In the genomic region with DNA sequence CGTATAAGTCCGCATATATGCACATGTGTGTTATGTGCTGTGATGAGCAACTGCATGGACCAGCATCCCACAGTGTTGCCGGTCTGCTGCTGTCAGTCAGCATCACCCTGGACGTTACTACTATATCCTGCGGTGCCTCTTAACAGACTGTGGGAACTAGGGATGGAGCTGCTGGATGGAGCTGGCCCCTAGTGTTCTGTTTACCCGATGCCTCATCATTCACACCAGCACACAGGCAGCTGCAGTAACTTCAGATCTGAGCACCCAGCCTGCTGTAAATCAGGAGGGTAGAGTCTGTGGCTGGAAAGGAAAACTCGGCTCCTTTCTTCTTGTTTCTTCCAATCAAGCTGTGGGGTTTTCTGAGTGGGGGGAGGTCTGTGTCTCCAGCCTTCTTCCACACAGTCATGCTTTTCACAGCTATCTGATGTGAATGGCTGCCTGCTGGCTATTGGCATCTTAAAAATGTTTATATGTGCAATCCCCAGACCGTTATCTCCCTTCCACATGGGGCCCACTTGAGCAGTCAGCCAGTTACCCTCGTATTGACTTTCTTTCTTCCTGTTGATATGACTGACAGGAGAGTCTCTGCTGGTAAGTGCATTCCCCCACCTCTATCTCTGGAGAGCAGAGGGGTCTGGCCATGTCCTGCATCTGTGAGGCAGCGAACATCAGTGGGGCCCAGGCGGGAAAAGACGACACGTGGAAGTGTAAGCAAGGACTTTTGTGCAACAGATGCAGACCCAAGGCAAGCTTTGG, we compare ENCODE assay signal across 10 mouse cellular contexts.
A peak's percentile ranks its signal among the peaks of the same experiment; 100 is the strongest.
DNase-seq lines count a peak whose midpoint lies in the region; ATAC-seq lines count a peak whose summit lies in the region.
"Had no signal": no experiment of that assay in that cellular context is flagged by ENCODE, and none has a peak within 500 bp of the region (broad histone marks: within the 10 kb centered on the region; RNA-seq: fewer than 3 reads in every experiment).

No protein-coding gene starts in this region.

- H3K27ac ChIP-seq in hindbrain, embryonic 10.5 days, result 0 out of 2 replicates have a peak overlapping the region, but pooled peaks have one; percentile 9
- no peak overlapping the region for H3K27ac ChIP-seq in hindbrain, embryonic 12.5 days
- H3K27ac ChIP-seq in hindbrain, embryonic 14.5 days, result peak overlapping the region; percentile 82
- 0 out of 2 replicates have a peak overlapping the region, but pooled peaks have one; percentile 2 for H3K27ac ChIP-seq in midbrain, embryonic 11.5 days (ENCODE audit: low read depth, low read length)

- DNase-seq in hindbrain, embryonic 10.5 days (ENCODE audit: low spot score), result no peak
- no peak for DNase-seq in hindbrain, embryonic 14.5 days (ENCODE audit: low spot score)
- no peak for DNase-seq in midbrain, embryonic 11.5 days (ENCODE audit: low spot score, missing footprints)
- DNase-seq in adrenal gland, postnatal 36 days, result no peak
- DNase-seq in spleen, postnatal 10 days (ENCODE audit: low spot score in 2 of 2), result no peak
- no peak for DNase-seq in cerebellum, adult 11 months
- DNase-seq: cerebellum, postnatal 14 days; thymus, postnatal 4 days had no signal

- ATAC-seq in hindbrain, embryonic 12.5 days (ENCODE audit: low FRiP score), result no peak
- ATAC-seq in common myeloid progenitor, adult 5-6 weeks (replicated peaks; ENCODE audit: low read depth, poor library complexity, severe bottlenecking), result peak; percentile 48; the same call in 1 of the 2 replicates
- ATAC-seq in hindbrain, embryonic 14.5 days (ENCODE audit: low FRiP score), result no peak
- peak; percentile 25; the same call in 1 of the 2 replicates for ATAC-seq in midbrain, embryonic 11.5 days (ENCODE audit: low FRiP score)

- no peaks in the 10 kb centered on the region for H3K36me3 ChIP-seq in hindbrain, embryonic 10.5 days
- H3K36me3 ChIP-seq in hindbrain, embryonic 12.5 days, result no peaks in the 10 kb centered on the region
- no peaks in the 10 kb centered on the region for H3K36me3 ChIP-seq in hindbrain, embryonic 14.5 days (replicated peaks; ENCODE audit: control insufficient read depth, insufficient read depth)
- H3K36me3 ChIP-seq in midbrain, embryonic 11.5 days (ENCODE audit: control insufficient read depth, insufficient read depth, low read length), result no peaks in the 10 kb centered on the region

- H3K4me1 ChIP-seq in hindbrain, embryonic 10.5 days (replicated peaks), result peaks cover 34% of the 10 kb centered on the region
- peaks cover 30% of the 10 kb centered on the region for H3K4me1 ChIP-seq in hindbrain, embryonic 12.5 days
- peaks cover 34% of the 10 kb centered on the region for H3K4me1 ChIP-seq in hindbrain, embryonic 14.5 days (replicated peaks; ENCODE audit: control insufficient read depth, insufficient read depth, low read length)
- H3K4me1 ChIP-seq in midbrain, embryonic 11.5 days (ENCODE audit: control insufficient read depth, insufficient read depth, low read length), result peaks cover 7% of the 10 kb centered on the region; the same call in 1 of the 2 replicates

- H3K9me3 ChIP-seq in hindbrain, embryonic 10.5 days, result no peaks in the 10 kb centered on the region
- H3K9me3 ChIP-seq in hindbrain, embryonic 12.5 days (replicated peaks), result no peaks in the 10 kb centered on the region
- no peaks in the 10 kb centered on the region for H3K9me3 ChIP-seq in hindbrain, embryonic 14.5 days (ENCODE audit: control insufficient read depth, low read length)
- H3K9me3 ChIP-seq in midbrain, embryonic 11.5 days (ENCODE audit: control insufficient read depth, low read length), result no peaks in the 10 kb centered on the region

- no peak overlapping the region for H3K4me3 ChIP-seq in hindbrain, embryonic 10.5 days
- H3K4me3 ChIP-seq in hindbrain, embryonic 12.5 days, result no peak overlapping the region
- H3K4me3 ChIP-seq in hindbrain, embryonic 14.5 days (replicated peaks; ENCODE audit: low read length), result no peak overlapping the region
- no peak overlapping the region for H3K4me3 ChIP-seq in midbrain, embryonic 11.5 days (ENCODE audit: low read depth, low read length)

- H3K27me3 ChIP-seq in hindbrain, embryonic 10.5 days (ENCODE audit: insufficient read depth, poor library complexity, severe bottlenecking), result no peaks in the 10 kb centered on the region
- H3K27me3 ChIP-seq in hindbrain, embryonic 12.5 days, result no peaks in the 10 kb centered on the region
- H3K27me3 ChIP-seq in hindbrain, embryonic 14.5 days (ENCODE audit: control insufficient read depth, insufficient read depth, low read length), result no peaks in the 10 kb centered on the region
- no peaks in the 10 kb centered on the region for H3K27me3 ChIP-seq in midbrain, embryonic 11.5 days (ENCODE audit: control insufficient read depth, insufficient read depth, low read length)

- WGBS in hindbrain, embryonic 10.5 days, result 65% methylated on average over 13 of the region's 13 CpGs
- 49% methylated on average over 13 of the region's 13 CpGs for WGBS in hindbrain, embryonic 12.5 days
- 58% methylated on average over 13 of the region's 13 CpGs for WGBS in hindbrain, embryonic 14.5 days
- WGBS in midbrain, embryonic 11.5 days, result 70% methylated on average over 13 of the region's 13 CpGs

- no peak overlapping the region for H3K9ac ChIP-seq in hindbrain, embryonic 12.5 days
- no peak overlapping the region for H3K9ac ChIP-seq in hindbrain, embryonic 14.5 days
- H3K9ac ChIP-seq in midbrain, embryonic 11.5 days (ENCODE audit: low read length), result 0 out of 2 replicates have a peak overlapping the region, but pooled peaks have one; percentile 7

- no peak overlapping the region for H3K4me2 ChIP-seq in hindbrain, embryonic 12.5 days (replicated peaks)
- no peak overlapping the region for H3K4me2 ChIP-seq in hindbrain, embryonic 14.5 days (replicated peaks)
- H3K4me2 ChIP-seq in midbrain, embryonic 11.5 days, result no peak overlapping the region

Comparison
In these comparisons a context has a peak if more than half of its experiments do, and no peak if none do; other contexts are left out.
1. ATAC-seq: peak in common myeloid progenitor, adult 5-6 weeks (single experiment) and midbrain, embryonic 11.5 days (single experiment); none in hindbrain, embryonic 12.5 days (single experiment) and hindbrain, embryonic 14.5 days (single experiment).